Mouse (Mus musculus): ENCODE results near the gene Doxl2.
"Not testable (repeated sequence)": the region's sequence is repeated elsewhere in the genome, so short reads cannot be mapped to it uniquely, and the experiment has no call there.

Gene Doxl2
- long read RNA-seq, experiment 1: 0 reads
- long read RNA-seq, experiment 2: 0 reads

DNA sequence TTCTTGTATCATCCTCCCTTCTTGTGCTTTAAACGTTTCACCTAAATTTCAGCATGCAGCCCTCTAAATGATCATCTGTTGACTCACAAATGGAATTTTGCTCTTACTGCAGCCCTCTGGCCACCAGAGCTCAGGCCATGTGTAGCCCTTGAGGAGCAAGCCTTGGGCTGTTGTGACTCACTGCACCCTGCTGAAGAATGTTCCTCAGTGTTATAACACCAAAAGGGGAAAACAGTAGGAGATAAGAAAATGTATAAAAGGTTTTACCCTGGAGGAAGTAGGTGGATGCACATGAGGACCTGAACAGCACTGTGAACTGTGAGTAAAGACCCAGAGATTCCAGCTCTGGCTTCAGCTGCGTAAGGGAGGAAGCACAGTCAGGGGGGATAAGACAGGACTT is at the start of gene Doxl2:
Gene Doxl2, plus strand, starts transcription at position 301 of the 400 bp plus-strand sequence.
- intact Hi-C loops (cut with DNase I): no loop called here

DNA sequence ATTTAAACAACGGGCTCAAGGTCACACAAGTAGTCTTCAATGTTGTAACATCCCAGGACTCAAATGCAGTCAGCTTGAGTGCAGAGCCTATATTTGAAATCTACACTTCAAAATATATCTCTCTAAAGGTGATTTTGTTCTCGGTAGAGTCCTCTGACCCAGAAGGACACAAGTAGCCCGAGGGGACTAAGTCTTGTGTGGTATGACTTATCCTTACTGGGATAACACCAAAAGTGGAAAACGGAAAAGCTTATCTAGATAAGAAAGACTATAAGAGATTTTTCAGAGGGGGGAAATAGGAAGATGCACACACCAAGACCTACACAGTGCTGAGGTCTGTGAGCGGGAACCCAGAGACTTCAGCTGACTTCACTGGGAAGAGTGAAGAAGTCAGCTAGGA is 45.2 kb upstream of the Doxl2 start, which contains the start of gene 1600015I10Rik:
Gene 1600015I10Rik, plus strand, starts transcription at position 301 of the 400 bp plus-strand sequence.
- intact Hi-C loops (cut with DNase I): no loop called here

GRCm38 (mm10) chr6:48949596-48949995 is 25.2 kb upstream of the Doxl2 start:
- intact Hi-C loops (cut with DNase I): no loop called here

DNA sequence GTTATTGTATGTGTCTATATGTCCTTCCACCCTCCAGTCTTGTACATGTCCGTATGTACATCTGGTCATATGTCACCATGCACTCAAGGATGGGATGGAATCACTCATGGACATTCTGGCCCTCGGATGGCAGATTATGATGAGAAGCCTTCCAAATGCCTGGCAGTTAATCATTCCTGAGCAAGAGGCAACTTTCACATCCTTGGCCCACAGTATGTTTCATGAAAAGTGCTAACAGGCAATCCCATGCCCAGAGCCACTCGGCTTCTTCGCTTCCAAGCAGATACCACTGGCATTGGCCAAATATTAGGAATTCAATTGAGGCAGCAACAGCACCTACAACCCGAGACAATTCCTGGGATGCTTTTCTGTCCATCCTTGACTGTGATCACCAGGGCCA is 24.1 kb upstream of the Doxl2 start:
- intact Hi-C loops (cut with DNase I): no loop called here

GRCm38 (mm10) chr6:48951630-48952029 is 23.1 kb upstream of the Doxl2 start:
- intact Hi-C loops (cut with DNase I): no loop called here

DNA sequence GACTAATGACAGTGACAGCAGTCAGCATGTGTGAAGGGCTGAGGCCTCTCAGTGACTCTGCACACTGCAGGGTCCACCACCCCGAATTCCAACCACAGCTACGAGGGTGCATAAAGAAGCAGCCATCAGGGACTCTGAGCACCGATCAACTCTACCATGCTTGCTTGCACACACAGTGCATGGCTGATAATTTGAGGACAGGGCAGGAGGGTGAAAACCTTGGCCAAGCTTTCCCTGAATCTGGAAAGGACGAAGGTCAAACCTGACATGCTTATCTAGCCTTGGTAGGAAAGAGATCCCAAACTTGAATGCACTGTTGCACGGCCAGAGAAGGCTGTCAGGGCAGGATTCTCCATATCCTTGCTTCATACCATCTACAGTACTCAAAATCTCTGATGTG is 21.5 kb upstream of the Doxl2 start:
- intact Hi-C loops (cut with DNase I): no loop called here

DNA sequence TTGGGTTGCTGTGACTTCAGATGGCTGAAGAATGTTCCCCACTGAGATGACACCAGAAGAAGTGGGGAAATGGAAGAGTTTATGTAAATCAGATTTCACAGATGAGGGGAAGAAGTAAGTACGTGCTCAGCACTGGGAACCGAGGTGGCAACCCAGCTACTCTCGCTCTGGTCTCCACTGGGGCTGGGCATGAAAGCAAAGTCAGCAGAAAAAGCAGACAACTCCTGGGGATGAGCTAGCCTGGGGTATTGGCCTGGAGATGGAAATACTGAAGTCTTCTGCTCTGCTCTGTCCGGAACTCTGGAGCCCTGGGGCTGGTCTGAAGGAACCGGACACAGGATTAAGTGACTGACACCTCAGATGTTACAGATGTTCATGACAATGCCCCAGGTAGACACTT is 20.6 kb upstream of the Doxl2 start:
- intact Hi-C loops (cut with DNase I): loop anchor here (2.0 kb wide), 1 partner anchor 93 kb away; no protein-coding TSS in a partner anchor

GRCm38 (mm10) chr6:48954946-48955345 is 19.8 kb upstream of the Doxl2 start:
- intact Hi-C loops (cut with DNase I): loop anchor here (2.0 to 5.0 kb wide), 3 partner anchors 94 to 308 kb away; partner anchors contain the start of gene Gimap8

- intact Hi-C loops (cut with DNase I): loop anchor here (5.0 kb wide), 2 partner anchors 139 to 309 kb away; partner anchors contain the start of gene Gimap8
These were observed 18.0 kb upstream of the Doxl2 start for GRCm38 (mm10) chr6:48956785-48957184.

GRCm38 (mm10) chr6:48958053-48958452 is 16.7 kb upstream of the Doxl2 start:
- intact Hi-C loops (cut with DNase I): loop anchor here (5.0 kb wide), 2 partner anchors 141 to 311 kb away; partner anchors contain the start of gene Gimap8

- intact Hi-C loops (cut with DNase I): loop anchor here (5.0 kb wide), 2 partner anchors 142 to 312 kb away; partner anchors contain the start of gene Gimap8
These were observed 15.6 kb upstream of the Doxl2 start for GRCm38 (mm10) chr6:48959151-48959550.

GRCm38 (mm10) chr6:48966696-48967095 is 8.1 kb upstream of the Doxl2 start:
- intact Hi-C loops (cut with DNase I): not testable (repeated sequence)

- intact Hi-C loops (cut with DNase I): no loop called here
These were observed 6.9 kb upstream of the Doxl2 start for GRCm38 (mm10) chr6:48967868-48968267.

DNA sequence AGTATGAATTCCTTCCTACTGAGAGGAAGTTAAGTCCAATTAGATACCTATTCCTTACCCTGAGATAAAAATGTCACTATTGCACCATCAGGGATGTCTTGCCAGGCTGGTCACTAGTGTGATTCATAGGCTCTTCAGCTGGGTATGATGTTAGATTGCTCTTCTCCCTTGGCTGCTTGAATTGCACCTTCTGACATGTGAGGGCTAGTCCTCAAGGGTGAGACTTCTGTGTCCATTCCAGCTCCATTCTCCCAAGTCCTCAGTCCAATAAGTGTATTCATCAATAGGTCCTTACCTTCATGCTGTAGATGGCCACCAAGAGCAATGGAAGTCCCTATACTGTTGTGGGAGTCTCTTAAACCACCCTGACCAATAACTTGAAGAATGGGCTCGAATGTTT is 4.9 kb downstream of the Doxl2 start:
- intact Hi-C loops (cut with DNase I): no loop called here

GRCm38 (mm10) chr6:48982305-48982704 is 7.5 kb downstream of the Doxl2 start:
- intact Hi-C loops (cut with DNase I): no loop called here

- intact Hi-C loops (cut with DNase I): no loop called here
These were observed 11.8 kb downstream of the Doxl2 start, which contains the start of gene Svs1 for GRCm38 (mm10) chr6:48986444-48986990. TSS of gene Svs1 (plus strand) at chr6:48986861.

DNA sequence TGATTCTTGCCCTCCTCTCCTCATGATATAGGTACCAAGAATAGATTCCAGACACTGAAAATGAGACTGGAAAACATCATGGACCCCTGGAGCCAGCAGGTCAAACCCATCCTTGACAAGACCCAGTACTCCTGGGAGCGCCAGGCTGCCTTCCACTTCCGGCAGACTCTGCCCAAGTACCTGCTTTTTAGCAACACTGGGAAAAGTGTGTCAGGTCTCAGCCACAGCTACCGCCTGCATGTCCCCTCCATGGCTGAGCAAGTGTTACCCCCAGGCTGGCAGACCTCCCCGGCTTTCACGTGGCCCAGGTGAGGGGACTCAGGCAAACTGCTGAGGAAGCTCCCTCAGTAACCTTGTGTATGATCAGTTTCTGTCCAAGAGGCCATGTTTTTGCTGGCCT is 15.2 kb downstream of the Doxl2 start:
- intact Hi-C loops (cut with DNase I): no loop called here

GRCm38 (mm10) chr6:48991991-48992390 is 17.2 kb downstream of the Doxl2 start:
- intact Hi-C loops (cut with DNase I): no loop called here

GRCm38 (mm10) chr6:48998186-48998585 is 23.4 kb downstream of the Doxl2 start:
- intact Hi-C loops (cut with DNase I): no loop called here

- intact Hi-C loops (cut with DNase I): no loop called here
These were observed 24.0 kb downstream of the Doxl2 start for GRCm38 (mm10) chr6:48998796-48999195.

GRCm38 (mm10) chr6:49003381-49003780 is 28.6 kb downstream of the Doxl2 start:
- intact Hi-C loops (cut with DNase I): no loop called here

GRCm38 (mm10) chr6:49007981-49008380 is 33.2 kb downstream of the Doxl2 start:
- intact Hi-C loops (cut with DNase I): no loop called here

Measured in adrenal gland (tissue).